Mouse (Mus musculus): ENCODE results near the gene Nxf2. TPM values are rescaled to one million over a fixed set of nuclear protein-coding genes. Genes with fewer than 3 reads are reported as not detected.
"Not testable (repeated sequence)": the region's sequence is repeated elsewhere in the genome, so short reads cannot be mapped to it uniquely, and the experiment has no call there.

Nxf2 gene
- total RNA-seq (2022) = not detected

DNA sequence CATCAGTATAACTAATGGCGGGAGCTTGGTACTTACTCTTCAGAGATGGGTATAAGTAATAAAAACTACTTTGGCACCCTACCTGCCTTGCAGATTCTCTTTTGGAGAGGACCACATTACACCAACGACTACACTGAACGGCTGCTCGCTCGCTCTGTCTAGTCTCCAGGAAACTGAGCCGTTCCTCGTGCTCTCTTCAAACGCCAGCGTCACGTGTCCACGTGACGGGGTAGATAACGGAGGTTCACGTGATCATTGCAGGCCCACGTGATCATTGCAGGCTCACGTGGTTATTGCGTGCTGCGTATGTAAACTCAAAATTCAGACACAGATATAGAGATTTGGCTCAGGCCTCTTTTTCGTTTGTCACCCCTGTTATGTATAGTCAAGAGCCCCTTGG is at the start of gene Nxf2:
TSS of gene Nxf2 (minus strand) at position 209 of the 400 bp plus-strand sequence.
- DNase-seq (ENCODE audit: low spot score in 2 of 2) = no peak

DNA sequence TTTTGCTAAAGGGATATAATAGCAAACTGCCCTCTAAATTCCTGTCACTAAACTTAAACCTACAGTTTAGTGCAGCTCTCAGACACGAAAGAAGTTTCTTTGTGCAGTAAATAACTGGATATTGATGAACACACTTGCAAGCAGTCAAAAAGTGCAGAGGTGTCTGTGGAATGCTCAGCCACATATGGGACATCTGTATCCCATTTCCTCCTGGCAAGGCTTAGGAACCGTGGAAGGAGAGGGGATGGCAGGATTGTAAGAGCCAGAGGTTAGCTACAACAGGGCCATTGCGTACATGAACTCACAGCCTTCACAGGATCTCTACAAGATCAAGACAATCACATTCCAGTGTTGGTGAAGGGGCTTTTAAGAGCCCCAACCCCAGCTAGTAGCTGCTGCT is 46.8 kb upstream of the Nxf2 start:
- DNase-seq (ENCODE audit: low spot score in 2 of 2) = no peak

DNA sequence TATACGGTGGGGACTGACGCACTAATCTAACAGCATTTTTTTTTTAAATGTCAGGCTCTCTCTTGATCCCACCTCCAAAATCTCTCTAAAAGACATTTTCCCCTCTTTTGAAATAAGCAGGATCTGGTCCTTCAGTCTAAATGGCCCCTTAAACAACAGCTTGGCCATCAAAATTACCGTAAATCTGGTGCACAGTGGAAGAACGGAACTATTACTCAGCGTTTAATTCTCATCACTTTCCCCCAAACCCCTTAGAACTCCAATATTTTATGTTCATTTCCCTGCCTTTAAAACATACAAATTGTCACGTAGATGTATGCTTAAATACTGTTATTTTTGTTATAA is 44.9 kb upstream of the Nxf2 start:
- no peak for DNase-seq (ENCODE audit: low spot score in 2 of 2)

DNA sequence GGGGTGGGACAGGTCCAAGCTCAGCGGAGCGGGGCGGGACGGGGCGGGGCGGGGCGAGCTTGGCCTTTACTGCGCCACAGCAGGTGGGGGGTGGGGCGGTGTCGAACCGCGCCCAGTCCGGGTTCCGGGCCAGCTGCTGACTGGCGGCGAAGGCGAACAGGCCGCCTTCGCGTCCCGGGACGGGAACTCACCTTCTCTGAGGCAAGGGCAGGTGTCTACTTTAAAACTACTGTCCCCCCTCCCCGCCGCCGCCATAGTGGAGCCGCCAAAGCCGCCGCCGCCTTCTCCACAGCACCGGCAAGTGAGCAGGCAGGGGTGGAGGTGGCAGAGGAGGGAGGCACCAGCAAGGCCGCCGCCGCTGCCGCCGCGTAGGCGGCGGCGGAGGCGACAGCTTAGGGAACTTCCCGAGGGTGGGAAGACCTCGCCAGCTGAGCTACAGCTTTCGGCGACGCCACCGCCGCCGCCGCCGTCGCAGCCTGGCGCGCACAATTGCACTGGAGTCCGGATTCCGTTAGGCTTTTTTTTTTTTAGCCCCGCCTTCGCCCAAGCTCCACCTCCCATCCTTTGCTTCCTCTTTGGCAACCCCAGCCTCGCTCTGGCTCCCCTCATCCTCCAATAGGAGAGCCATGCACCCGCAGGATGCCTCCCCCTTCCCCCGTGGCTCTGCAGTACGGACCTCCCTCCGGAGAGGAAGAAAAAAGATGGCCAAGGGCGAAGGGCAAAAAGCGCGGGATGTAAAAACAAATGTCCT is 44.3 kb upstream of the Nxf2 start, which contains the start of gene Zmat1:
TSS of gene Zmat1 (minus strand) at position 490 of the 751 bp plus-strand sequence.
- peak; percentile 61 to 92 for DNase-seq (ENCODE audit: low spot score in 2 of 2)

DNA sequence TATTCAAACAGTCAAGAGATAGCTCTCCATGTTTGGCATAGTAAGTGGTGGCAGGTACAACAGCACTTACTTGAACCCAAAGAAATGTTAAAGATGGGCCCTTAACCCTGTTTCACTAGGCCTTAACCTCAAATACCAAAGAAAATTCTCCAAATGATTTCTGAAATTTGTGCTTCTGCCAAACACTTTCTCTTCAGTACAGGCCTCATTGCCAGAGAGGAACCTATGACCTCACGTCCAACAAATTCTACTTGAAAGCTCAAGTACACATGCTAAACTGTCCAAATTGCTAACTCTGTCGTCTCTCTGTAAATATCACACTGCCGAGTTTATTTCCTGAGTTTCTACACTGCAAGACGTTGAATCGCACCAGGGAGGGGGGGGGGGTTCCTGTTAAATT is 43.5 kb upstream of the Nxf2 start:
- no peak for DNase-seq (ENCODE audit: low spot score in 2 of 2)

DNA sequence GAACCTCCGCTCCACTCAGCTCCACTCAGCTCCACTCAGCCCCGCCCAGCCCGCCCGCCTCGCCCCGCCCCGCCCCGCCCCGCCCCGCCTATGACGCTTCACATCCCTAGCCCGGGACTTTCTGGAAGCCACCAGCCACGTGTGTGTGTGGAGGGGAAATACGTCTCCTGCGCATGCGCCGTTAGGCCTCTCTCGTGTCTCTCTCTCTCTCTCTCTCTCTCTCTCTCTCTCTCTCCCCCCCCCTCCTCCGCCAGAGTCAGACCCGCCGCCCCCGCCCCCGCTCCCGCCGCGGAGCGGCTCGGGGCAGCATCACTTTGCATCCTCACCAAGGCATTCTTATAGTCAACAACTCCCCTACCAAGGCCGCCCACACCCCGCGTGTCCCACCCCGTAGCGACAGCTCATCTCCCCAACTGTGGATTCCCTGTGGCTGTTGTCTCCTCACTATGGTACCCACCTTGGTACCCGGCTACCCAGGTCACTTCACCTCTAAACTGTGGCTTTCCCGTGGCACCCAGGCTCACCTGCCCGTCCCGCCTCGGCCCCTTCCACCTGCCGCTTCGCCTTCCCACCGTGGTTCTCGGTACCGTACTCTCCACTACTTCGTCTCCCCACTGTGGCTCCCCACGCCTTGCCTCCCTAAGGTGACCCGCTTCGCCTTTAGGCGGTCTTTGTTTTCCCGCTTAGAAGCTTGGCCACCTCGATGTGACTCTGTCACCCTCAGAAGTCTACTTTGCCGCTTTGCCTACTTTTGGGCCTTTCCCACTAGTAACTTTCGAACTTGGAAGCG is 1.1 kb downstream of the Nxf2 start:
- peak; percentile 9 to 30 for DNase-seq (ENCODE audit: low spot score in 2 of 2)

DNA sequence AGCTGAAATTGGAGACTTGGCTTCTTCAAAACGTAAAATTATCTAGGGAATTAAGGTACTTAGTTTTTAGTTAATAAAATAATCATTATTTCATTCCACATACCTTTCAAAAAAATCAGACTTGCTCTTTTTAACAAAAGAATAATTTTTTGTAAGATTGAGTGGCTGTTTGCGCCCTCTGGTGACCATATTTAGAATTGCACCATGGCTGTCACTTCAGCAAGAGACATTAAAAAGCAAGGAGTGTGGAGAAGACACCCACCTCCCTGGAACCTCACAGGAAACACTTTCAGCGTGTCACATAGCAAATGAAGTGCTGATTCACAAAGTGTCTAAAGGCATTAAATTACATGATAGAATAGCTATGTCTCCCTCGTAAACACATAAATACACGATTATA is 34.2 kb downstream of the Nxf2 start:
- DNase-seq (ENCODE audit: low spot score in 2 of 2) = peak in 1 of 2 experiments; percentile 6

DNA sequence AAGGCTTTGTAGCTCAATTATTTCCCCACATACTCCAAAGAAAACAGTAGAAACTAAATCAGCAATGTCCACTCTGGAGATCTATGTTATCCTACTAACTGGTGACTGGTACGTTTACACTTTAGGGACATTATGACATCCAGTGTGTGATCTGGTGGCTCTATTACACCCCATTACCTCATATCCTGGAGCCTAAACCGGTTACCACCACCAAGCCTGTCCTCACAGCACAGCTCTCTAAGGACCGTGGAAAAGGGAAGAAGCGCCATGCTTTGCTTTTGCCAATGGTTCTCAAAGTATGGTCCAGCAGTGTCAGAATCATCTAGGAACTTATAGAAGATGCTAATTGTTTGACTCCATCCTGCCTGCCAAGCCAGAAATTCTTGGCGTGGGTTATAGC is 34.6 kb downstream of the Nxf2 start:
- DNase-seq (ENCODE audit: low spot score in 2 of 2) = no peak

DNA sequence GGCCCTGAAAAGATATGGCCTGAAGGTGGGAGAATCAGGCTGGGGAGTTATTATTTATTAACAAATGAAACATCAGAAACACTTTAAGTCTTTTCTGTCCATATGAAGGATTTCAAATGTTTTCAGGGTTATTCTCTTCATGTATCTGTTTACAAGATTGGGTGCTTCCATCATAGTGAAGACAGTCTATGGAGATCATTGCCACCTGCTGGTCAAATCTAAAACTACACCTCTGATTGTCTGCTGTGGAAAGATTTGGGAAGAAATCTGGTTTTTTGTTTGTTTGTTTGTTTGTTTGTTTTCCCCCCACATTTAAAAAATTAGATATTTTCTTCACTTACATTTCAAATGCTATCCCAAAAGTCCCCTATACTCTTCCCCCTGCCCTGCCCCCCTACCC is 39.5 kb downstream of the Nxf2 start:
- no peak for DNase-seq (ENCODE audit: low spot score in 2 of 2)

DNA sequence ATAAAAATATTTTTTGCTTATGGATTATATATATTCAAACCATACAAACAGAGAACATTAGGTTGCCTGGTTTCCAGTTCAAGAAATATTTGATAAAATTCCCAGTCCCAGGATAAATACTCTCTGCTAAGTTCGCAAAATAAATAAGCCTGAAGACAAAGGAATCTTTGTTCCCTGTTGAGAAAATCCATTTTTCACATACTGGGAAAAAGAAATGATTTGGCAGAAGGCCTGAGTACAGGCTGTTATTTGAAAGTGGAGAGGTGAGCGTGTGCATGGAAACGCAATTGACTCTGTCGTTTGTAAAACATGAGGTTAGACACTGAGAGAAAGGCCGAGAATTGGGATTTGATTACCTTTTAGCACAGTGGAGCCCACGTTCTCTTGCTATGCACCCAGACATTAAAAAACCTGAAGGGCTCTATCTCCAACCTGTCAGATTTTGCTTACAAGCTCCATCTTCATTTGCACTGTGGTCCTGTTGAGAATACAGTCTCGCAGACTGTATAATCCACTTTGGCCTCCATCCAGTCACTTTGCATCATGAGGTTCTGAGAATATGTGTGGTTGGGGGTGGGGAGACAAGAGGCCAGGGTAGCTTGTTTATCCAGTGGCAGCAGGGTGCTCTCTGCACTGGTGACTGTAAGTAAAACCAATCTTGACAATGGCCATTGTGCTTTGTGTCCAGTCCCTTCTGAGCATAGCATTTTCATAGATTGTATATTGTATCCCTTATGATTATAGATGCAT is 40.7 kb downstream of the Nxf2 start:
- DNase-seq (ENCODE audit: low spot score in 2 of 2) = no peak

DNA sequence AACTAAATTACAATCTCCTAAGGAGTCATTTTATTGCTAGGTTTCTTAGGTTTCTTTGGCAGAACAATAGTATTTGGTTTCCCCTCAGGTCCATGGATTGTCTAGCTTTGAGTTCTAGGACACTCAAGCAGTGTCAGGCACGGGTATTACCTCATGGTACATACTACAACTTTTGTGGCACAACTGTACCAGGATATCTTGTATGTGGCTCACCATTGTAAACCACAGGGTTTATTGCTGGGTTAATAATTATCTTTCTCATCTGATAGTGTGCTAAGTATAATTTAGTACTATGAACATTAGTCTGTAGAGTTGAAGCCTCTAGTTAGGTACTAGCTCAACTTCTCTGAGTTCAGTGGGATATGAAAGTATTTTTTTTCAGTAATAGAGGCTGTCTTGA is 45.3 kb downstream of the Nxf2 start:
- DNase-seq (ENCODE audit: low spot score in 2 of 2) = no peak

DNA sequence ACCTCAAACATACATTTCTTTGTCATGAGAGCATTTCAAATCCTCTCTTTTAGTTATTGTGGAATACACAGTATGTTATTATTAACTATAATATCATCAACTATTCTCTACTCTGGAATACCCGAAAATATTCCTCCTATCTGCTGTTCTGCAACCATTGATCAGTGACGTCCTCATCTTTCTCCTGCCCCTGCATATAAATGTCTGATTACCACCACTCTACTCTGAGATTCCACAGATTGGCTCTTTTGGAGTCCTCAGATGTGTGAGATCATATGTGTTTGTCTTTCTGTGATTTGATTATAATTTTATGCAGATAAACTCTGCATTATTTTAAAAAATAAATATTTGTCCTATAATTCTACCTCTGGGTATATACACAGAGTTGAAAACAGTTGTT is 48.8 kb downstream of the Nxf2 start:
- no peak for DNase-seq (ENCODE audit: low spot score in 2 of 2)

DNA sequence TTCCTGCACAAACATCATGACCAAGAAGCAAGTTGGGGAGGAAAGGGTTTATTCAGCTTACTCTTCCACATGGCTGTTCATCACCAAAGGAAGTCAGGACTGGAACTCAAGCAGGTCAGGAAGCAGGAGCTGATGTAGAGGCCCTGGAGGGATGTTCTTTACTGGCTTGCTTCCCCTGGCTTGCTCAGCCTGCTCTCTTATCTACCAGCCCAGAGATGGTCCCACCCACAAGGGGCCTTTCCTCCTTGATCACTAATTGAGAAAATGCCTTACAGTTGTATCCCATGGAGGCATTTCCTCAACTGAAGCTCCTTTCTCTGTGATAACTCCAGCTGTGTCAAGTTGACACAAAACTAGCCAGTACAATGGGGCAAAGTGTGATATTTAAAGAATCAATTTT is 49.2 kb downstream of the Nxf2 start:
- DNase-seq (ENCODE audit: low spot score in 2 of 2) = not testable (repeated sequence)

DNA sequence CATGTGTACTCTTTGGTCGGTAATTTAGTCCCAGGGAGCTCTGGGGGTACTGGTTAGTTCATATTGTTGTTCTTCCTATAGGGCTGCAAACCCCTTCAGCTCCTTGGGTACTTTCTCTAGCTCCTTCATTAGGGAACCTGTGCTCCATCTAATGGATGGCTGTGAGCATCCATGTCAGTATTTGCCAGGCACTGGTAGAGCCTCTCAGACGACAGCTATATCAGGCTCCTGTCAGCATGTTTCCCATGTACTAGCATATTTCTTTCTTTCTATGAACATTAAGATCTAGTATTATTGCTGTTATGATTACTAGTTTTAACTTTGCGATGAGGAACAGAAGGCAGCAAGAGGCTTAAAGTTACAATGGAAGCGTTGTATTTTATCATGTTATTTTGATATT is 49.7 kb downstream of the Nxf2 start:
- DNase-seq (ENCODE audit: low spot score in 2 of 2) = no peak

DNA sequence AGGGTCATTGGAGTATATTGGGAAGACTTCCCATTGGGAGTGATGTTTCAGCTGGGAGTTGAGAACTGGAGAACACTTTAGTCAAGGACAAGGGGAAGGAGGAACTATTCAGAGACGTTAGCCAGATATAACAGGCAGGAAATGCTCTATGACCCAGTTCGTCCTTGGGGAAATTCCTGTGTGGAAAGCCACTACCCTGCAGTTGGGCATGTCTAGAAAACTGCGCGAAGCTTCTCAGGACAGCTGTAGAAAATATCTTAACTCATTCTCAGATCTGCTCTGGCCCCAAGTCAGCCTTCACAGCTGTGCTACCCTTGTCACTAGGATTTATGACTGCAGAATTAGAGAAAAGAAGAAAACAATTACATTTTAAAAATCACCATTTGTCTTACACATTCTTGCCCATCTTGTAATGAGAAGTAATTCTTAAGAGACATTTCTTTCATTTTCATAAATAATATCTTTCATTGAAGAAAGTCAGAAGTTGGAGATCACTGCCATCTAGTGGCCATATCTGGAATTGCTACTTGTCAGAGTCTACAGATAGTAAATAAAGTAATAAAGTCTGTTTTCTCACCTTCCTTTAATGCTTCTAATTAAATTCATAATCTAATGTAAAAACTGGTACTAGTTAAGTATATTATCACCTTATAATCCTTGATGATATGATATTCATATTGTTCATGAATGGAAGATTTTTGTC is 51.2 kb downstream of the Nxf2 start:
- DNase-seq (ENCODE audit: low spot score in 2 of 2) = no peak

DNA sequence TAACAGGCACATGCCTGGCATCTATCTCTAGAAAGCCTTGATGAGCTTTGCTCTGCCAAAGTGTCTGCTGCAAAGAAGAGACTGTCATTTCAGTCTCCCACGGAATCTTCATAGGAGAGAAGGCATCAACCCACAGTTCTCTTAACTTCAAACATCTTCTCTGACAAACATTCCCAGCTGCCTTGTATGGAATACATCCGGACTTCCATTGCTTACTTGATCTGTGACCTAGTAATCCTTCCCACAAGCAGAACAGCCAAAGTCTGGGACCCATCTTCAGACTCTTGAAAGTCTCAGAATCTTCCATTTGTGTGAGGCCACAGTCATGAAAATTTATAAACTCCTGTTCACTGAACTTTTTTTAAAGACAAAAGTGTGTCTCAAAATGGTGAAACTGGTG is 51.7 kb downstream of the Nxf2 start:
- DNase-seq (ENCODE audit: low spot score in 2 of 2) = no peak

DNA sequence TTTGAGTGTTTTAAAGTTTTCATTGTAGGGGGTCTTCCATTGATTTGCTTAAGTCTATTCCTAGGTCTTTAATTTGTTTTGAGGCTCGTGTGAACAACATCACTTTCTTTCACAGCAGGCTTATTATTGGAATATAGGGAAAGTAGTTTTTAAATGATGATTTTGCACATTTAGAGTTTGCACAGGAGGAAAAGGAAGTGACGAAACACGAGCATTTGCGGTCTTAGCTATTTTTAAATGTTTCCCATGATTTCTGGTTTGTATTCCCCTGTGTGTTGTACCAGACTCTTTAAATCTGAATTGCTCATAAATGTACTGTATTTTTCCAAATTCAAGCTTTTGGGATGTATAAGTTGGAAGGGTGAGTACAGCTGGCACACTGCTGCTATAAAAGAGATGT is 54.2 kb downstream of the Nxf2 start:
- no peak for DNase-seq (ENCODE audit: low spot score in 2 of 2)
